Mouse (Mus musculus): ENCODE data around the gene Gfpt1. TPM values are rescaled to one million over a fixed set of nuclear protein-coding genes. Genes with fewer than 3 reads are reported as not detected.

Gene Gfpt1
- 135 TPM for polyA plus RNA-seq (2014; fragmentation: Illumina TruSeq; extraction: RNeasy Lipid Tissue Mini Kit (QIAGEN cat#74804))

DNA sequence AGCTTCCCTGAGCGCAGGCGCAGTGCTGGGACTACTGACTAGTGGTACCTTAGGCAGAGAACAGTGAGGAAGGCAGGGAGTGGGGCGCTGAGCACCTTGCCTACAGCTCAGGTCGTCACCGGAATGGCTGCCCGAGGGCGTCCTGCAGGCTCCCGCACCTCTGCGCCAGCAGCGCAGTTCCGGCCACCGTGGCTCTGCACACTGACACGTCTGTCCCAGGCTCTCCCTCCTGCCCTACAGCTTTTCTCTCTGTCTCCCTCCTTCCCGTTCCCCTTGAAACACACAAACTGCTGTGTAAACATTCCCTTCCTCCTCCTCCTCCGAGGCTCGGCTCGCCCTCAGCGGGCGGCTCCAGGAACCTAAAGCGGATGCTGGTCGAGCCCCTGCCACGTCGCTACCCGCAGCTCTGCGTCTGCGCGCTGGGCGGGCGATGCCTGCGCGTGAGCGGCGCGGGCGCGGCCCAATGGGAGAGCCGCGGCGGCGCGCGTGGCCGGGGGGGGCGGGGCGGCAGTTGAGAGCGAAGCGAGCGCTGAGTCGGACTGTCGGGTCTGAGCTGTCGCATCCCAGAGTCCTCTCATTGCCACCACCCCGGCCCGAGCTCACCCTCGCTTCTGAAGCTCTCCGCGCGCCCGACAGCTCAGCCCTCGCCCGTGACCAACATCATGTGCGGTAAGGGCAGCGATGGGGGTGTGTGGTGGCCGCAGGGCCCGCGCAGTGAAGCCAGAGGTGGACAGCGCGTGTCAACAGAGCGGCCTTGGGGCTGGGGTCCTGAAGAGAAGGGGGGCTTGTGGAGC lies at the start of gene Gfpt1:
Gene Gfpt1, plus strand, starts transcription at position 510 of the 794 bp plus-strand sequence.

GRCm38 (mm10) chr6:87008887-87009286 lies 33.8 kb upstream of the Gfpt1 start, which contains the start of gene Nfu1:
TSS of gene Nfu1 (plus strand) at chr6:87009236.

GRCm38 (mm10) chr6:87104123-87104796 lies 61.6 kb downstream of the Gfpt1 start, which contains the start of gene D6Ertd527e:
TSS of gene D6Ertd527e (plus strand) at chr6:87104746.

Other genes starting within 250 kb of the Gfpt1 start
- gene Anxa4, start 249.3 kb upstream of the Gfpt1 start, polyA plus RNA-seq (2014; fragmentation: Illumina TruSeq; extraction: RNeasy Lipid Tissue Mini Kit (QIAGEN cat#74804)), result 151 TPM
- gene Aak1, start 193.3 kb upstream of the Gfpt1 start, polyA plus RNA-seq (2014; fragmentation: Illumina TruSeq; extraction: RNeasy Lipid Tissue Mini Kit (QIAGEN cat#74804)), result 26.7 TPM
- 54.8 TPM for gene Nfu1, start 33.6 kb upstream of the Gfpt1 start, polyA plus RNA-seq (2014; fragmentation: Illumina TruSeq; extraction: RNeasy Lipid Tissue Mini Kit (QIAGEN cat#74804))
- 5.7 TPM for gene D6Ertd527e, start 61.9 kb downstream of the Gfpt1 start, polyA plus RNA-seq (2014; fragmentation: Illumina TruSeq; extraction: RNeasy Lipid Tissue Mini Kit (QIAGEN cat#74804))

Measured in ovary, adult 10 weeks (tissue).